Mouse (Mus musculus) lung, postnatal 0 days (tissue): ENCODE results near the gene Hist2h2aa2.

ENCODE experiments used
- CTCF ChIP-seq: IDR thresholded peaks from 2 replicates; pipeline ENCODE4 v1.5.1; 2016; ENCODE audit warnings: antibody characterized with exemption, mild to moderate bottlenecking
- EP300 ChIP-seq: IDR thresholded peaks from 2 replicates; pipeline ENCODE4 v1.6.1; 2016; ENCODE audit warnings: antibody characterized with exemption, mild to moderate bottlenecking, control low read depth

- TF ChIP-seq CTCF = peak; percentile 51
- no peak for TF ChIP-seq EP300
Observed at GRCm38 (mm10) chr3:96197129-96197749, 42.8 kb downstream of the Hist2h2aa2 start.
